Mouse (Mus musculus): Measurements from ENCODE around the gene Spa17.
A peak's percentile ranks its signal among the peaks of the same experiment; 100 is the strongest.

The Spa17 gene

DNA sequence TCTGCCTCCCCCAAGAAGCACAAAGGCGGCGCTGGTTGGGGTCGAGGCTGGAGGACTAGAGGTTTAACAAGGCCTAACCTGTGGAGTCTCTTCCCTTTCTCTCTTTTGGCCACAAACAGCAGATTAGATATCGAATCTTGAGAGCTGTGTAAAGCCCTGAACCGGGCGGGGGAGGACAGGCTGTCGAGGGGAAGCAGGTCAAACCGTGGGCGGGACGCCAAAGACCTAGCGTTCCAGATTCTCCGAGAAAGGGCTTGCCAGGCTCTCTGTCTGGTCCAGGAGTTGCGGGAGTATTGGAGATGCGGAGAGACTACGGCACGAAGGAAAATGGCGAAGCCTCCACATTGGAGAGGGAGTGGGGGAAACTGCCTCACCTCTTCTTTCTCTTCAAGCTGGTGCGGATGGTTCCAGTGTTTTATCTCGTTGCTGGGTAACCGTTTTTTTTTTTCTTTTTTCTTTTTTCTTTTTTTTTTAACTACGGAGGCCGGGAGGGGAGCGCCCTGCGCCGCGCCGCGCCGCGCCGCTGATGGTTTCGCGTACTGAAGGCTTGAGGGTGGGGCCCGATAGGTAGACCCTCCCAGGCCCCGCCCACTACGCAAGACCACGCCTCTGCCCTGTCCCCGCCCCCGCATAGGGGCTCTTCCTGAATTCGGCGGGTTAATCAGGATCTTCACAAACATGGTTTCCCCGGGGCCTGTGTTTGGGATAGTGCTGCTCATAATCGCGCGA lies at the start of gene Spa17:
Gene Spa17 (minus strand): TSS at position 541 of the 729 bp plus-strand sequence.
- DNase-seq (ENCODE audit: low read depth, low spot score), result peak; percentile 90

GRCm38 (mm10) chr9:37663210-37663609 lies 49.7 kb upstream of the Spa17 start:
- DNase-seq (ENCODE audit: low read depth, low spot score), result no peak

GRCm38 (mm10) chr9:37659413-37659812 lies 45.9 kb upstream of the Spa17 start:
- DNase-seq (ENCODE audit: low read depth, low spot score), result no peak

GRCm38 (mm10) chr9:37656931-37657481 lies 43.5 kb upstream of the Spa17 start, which contains the start of gene Tbrg1:
Gene Tbrg1 (minus strand): TSS chr9:37657312.
- peak; percentile 91 for DNase-seq (ENCODE audit: low read depth, low spot score)

DNA sequence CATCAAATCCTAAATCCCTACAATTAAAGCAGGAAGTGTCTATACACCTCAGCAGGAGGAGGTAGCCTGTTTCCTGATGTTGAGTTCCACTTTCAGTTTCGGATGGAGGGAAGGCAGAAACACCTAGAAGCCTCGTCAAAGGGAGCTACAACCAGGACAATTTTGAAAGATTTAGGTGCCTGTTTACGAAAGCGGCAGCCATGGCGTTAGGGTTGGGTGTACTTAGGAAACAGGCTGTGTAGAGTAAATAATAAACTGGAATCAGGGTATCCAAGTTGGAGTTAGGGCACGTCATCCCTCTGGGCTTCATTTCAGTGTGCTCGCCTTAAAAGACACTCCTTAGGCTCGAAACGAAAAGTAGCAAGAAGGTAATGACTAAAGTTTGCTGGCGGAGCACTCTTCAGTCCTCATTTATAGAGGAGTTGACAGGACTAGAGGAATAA lies 42.9 kb upstream of the Spa17 start:
- DNase-seq (ENCODE audit: low read depth, low spot score), result no peak

- no peak for DNase-seq (ENCODE audit: low read depth, low spot score)
These were observed 42.4 kb upstream of the Spa17 start for GRCm38 (mm10) chr9:37655961-37656360.

- DNase-seq (ENCODE audit: low read depth, low spot score), result no peak
These were observed 40.3 kb upstream of the Spa17 start for GRCm38 (mm10) chr9:37653836-37654235.

DNA sequence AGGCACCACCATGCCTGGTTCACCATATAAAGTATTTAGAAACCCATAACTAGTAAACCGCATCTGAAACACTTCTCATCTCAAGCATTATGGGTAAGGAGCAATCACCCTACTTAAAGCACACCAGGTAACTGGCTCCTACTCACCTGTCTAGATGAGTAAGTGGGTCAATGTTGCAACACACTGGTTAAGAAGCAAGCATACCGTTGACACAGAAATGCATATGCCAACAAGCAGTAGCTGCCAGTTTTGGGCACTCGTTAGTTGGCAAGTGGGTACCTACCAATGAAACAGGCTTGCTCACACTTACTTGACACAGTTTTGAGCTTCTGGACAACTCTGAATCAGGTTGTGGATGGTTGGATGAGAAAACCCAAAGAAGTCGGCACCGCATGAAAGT lies 37.1 kb upstream of the Spa17 start:
- DNase-seq (ENCODE audit: low read depth, low spot score), result no peak

DNA sequence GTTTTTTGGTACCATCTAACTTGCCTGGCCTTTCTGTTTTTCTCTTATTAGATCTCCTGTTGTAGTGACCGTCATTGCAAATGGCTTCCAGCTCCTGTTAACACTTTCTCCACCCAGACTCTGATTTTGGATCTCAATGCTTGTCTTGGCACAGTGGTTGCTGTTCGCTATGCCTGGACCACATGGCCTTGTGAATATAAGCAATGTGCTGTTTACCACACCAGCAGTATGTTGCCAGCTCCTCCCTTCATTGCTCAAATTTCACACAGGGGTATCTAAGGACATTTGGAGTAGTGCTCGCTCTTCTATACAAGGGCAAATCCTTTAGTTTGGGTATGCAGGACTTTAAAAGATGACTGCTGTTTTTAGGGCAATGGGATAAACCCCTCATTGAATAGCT lies 32.7 kb upstream of the Spa17 start:
- no peak for DNase-seq (ENCODE audit: low read depth, low spot score)

- no peak for DNase-seq (ENCODE audit: low read depth, low spot score)
These were observed 25.2 kb upstream of the Spa17 start for GRCm38 (mm10) chr9:37638721-37639120.

- no peak for DNase-seq (ENCODE audit: low read depth, low spot score)
These were observed 23.4 kb upstream of the Spa17 start for GRCm38 (mm10) chr9:37636800-37637542.

DNA sequence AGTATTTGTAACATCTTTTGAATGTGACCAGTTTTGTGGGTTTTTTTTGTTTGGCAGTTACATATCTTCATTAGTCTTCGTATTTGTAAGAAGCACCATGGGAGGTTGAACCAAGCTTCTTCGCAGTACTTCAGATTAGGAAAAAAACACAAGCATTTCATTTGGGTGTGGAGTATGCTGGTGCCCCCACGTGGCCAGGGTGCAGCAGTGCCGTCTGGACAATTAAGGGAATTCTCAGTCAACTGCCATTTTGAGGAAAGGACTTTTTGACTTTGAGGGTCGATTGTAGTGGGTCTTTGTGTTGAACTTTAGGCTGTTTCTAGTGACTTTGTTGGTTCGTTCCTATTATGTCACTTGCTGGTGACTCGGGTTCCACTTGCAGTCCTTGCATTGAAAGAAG lies 22.8 kb upstream of the Spa17 start:
- DNase-seq (ENCODE audit: low read depth, low spot score), result peak; percentile 39

DNA sequence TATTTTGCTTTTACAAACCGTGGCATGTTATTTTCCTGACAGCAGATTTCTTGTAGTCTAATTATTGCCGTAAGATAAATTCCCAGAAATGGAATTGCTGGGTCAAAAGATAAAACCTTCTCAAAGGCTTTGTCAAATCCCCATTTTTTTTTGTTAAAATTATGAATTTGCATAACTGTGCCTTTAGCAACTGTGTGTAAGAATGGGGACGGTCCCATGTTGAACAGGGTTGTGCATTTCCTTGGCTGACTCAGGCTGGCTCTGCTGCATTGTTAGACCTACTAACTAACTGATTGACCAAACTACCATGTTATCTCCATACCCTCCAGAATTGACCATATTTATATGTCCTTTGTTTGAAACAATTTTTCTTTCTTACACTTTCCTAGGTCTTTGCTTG lies 20.7 kb upstream of the Spa17 start:
- DNase-seq (ENCODE audit: low read depth, low spot score), result no peak

GRCm38 (mm10) chr9:37632305-37632704 lies 18.8 kb upstream of the Spa17 start:
- no peak for DNase-seq (ENCODE audit: low read depth, low spot score)

DNA sequence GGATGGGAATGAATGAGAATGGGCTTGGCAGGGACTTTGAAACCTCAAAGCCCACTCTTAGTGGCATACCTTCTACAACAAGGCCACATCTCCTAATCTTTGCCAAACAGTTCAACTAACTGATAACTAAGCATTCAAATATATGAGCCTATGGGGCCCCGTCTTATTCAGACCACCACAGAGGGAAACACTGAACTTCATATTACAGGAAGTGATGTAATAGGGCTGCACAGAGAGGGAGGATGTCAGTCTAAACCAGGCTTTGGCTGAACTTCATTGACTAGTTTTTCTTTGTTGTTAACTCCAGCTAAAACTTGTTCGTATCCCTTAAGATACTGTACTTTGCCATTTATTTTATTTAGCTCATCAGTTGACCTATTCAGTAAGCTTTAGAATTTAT lies 16.4 kb upstream of the Spa17 start:
- no peak for DNase-seq (ENCODE audit: low read depth, low spot score)

DNA sequence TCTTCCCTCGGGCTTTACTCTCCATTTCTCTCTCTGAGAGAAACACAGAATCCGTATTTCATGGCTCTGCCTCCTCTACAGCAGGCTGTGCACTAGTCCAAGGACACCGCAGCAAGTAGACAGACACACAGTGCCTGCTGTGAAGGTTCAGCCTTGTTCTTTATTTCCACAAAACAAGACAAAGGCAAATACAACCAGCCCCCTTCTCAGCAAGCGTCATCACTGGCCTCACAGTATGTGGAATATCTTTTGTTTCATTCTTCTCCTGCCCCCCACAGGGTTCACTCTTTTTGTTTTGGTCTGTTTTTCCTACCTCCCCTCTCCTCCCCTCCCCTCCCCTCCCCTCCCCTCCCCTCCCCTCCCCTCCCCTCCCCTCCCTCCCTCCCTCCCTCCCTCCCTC lies 15.1 kb upstream of the Spa17 start:
- DNase-seq (ENCODE audit: low read depth, low spot score), result no peak

- no peak for DNase-seq (ENCODE audit: low read depth, low spot score)
These were observed 13.7 kb upstream of the Spa17 start for GRCm38 (mm10) chr9:37627263-37627662.

- no peak for DNase-seq (ENCODE audit: low read depth, low spot score)
These were observed 12.6 kb upstream of the Spa17 start for GRCm38 (mm10) chr9:37626103-37626567.

- DNase-seq (ENCODE audit: low read depth, low spot score), result no peak
These were observed 12.1 kb upstream of the Spa17 start for GRCm38 (mm10) chr9:37625641-37626040.

- DNase-seq (ENCODE audit: low read depth, low spot score), result no peak
These were observed 11.6 kb upstream of the Spa17 start for GRCm38 (mm10) chr9:37625129-37625528.

DNA sequence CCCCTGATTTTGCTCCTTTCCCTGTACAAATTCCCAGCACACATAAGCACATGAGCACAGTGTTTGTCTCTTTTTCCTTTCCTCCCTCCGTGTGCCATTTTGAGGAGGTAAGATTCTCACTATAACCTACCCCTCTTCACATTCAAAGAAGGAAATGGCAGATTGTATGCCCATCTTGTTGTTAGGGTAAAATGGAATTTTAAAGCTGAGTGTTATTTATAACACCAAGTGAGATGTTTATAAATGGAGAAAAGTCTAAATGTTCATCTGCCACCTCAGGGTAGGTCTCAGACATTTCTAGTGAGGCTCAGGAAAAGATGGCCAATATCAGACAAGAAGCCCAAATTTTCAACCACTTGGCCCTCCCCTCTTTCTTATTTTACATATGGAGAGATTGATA lies 11.0 kb upstream of the Spa17 start:
- no peak for DNase-seq (ENCODE audit: low read depth, low spot score)

DNA sequence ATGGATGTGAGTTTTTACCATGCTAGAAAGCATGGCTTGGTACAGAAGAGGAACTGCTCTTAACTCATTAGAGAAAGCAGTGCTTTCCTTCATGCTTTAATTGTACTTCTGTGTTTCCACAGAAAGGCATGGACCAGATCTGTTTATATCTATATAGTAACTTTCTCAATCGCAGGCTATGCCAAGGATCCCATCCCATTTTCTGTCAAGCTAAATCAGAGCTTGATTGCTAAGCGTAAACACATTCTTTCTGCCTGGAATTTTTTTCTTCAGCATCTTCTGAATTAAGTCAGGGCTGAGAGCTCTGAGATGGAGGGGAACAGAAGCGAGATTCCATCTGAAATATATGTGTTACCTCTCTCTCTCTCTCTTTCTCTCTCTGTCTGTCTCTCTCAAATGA lies 10.5 kb upstream of the Spa17 start:
- no peak for DNase-seq (ENCODE audit: low read depth, low spot score)

GRCm38 (mm10) chr9:37621290-37621689 lies 7.8 kb upstream of the Spa17 start:
- no peak for DNase-seq (ENCODE audit: low read depth, low spot score)

Measured in forelimb bud, embryonic 11.5 days (tissue).